Mouse (Mus musculus): ENCODE measurements around the gene Brwd1.

DNA sequence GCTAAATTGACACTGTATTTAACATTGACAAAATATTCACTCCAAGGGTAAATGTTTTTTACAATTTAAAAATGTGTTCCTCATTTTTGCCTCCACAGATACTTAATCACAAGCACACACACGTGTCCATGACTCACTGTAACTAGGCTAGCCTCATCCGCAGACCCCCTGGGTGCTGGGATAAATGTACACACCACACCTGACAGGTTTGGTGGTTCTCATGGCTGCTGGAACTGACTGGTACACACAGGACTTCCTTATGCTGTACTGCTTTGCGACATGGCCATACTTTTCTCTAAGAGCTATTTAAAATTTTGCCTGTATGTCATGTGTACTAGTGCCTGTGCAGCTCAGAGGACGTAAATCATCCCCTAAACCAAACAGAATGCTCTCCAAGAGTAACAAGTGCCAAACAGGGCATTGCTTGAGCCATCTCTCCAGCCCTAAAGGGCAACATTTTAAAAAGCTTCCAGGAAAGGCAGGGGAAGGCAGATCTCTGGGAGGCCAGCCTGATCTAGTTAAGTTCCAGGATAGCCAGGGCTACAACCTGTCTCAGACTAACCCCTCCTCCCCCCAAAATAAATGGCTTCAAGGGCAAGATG lies 37.8 kb upstream of the Brwd1 start:
- TF ChIP-seq CTCF (IDR thresholded peaks at IDR 0.05) = no peak
- TF ChIP-seq EP300 (IDR thresholded peaks at IDR 0.05) = no peak

Data from lung, postnatal 0 days (tissue).